Mouse (Mus musculus): ENCODE data around the gene Bicra.
A peak's percentile ranks its signal among the peaks of the same experiment; 100 is the strongest.

- TF ChIP-seq POLR2A (IDR thresholded peaks at IDR 0.05; ENCODE audit: insufficient read depth, low read depth, low read length) (no peak; the same call in none of the 2 replicates), CTCF (IDR thresholded peaks at IDR 0.05) (0 out of 2 replicates have a peak, but pooled peaks have one; percentile 13)
These were observed 1.0 kb downstream of the Bicra start for GRCm38 (mm10) chr7:16046481-16047337.
